Mouse (Mus musculus): ENCODE results near the gene Slc15a5. TPM values are rescaled to one million over a fixed set of nuclear protein-coding genes. Genes with fewer than 3 reads are reported as not detected.
A peak's percentile ranks its signal among the peaks of the same experiment; 100 is the strongest.

Slc15a5 gene
- total and polyA plus RNA-seq, 3 experiments: not detected

GRCm38 (mm10) chr6:138053686-138054085, 26.0 kb downstream of the Slc15a5 start:
- TF ChIP-seq POLR2A (IDR thresholded peaks at IDR 0.05; ENCODE audit: insufficient read depth, low read depth, low read length): no peak
- TF ChIP-seq CTCF (IDR thresholded peaks at IDR 0.05): no peak
- no peak for TF ChIP-seq EP300 (IDR thresholded peaks at IDR 0.05; ENCODE audit: insufficient read depth, low read depth, low read length)
- H3K27ac ChIP-seq: no peak overlapping the region
- no peaks in the 10 kb centered on the region for H3K36me3 ChIP-seq (ENCODE audit: control insufficient read depth, insufficient read depth, low read length)
- no peaks in the 10 kb centered on the region for H3K4me1 ChIP-seq (ENCODE audit: control insufficient read depth, insufficient read depth, low read length)
- DNase-seq: no peak
- H3K79me2 ChIP-seq (replicated peaks; ENCODE audit: control insufficient read depth, insufficient read depth, low read length): no peaks in the 10 kb centered on the region
- WGBS: 79% methylated on average over 9 of the region's 9 CpGs
- no peaks in the 10 kb centered on the region; the same call in 1 of the 2 replicates for H3K27me3 ChIP-seq (ENCODE audit: control insufficient read depth, insufficient read depth, low read length)
- H3K9ac ChIP-seq (ENCODE audit: low read depth, low read length): no peak overlapping the region
- intact Hi-C loops (cut with DNase I): no loop called here
- H3K4me3 ChIP-seq: no peak overlapping the region

GRCm38 (mm10) chr6:138045364-138045763, 34.4 kb downstream of the Slc15a5 start:
- no peaks in the 10 kb centered on the region for H3K4me1 ChIP-seq (ENCODE audit: control insufficient read depth, insufficient read depth, low read length)
- H3K9ac ChIP-seq (ENCODE audit: low read depth, low read length): no peak overlapping the region
- intact Hi-C loops (cut with DNase I): no loop called here
- no peaks in the 10 kb centered on the region for H3K27me3 ChIP-seq (ENCODE audit: control insufficient read depth, insufficient read depth, low read length)
- WGBS: 80% methylated on average over 2 of the region's 2 CpGs
- no peaks in the 10 kb centered on the region for H3K79me2 ChIP-seq (replicated peaks; ENCODE audit: control insufficient read depth, insufficient read depth, low read length)
- H3K36me3 ChIP-seq (ENCODE audit: control insufficient read depth, insufficient read depth, low read length): no peaks in the 10 kb centered on the region
- no peak for TF ChIP-seq POLR2A (IDR thresholded peaks at IDR 0.05; ENCODE audit: insufficient read depth, low read depth, low read length)
- TF ChIP-seq EP300 (IDR thresholded peaks at IDR 0.05; ENCODE audit: insufficient read depth, low read depth, low read length): no peak
- no peak for TF ChIP-seq CTCF (IDR thresholded peaks at IDR 0.05)
- no peak overlapping the region for H3K4me3 ChIP-seq
- no peak overlapping the region for H3K27ac ChIP-seq
- DNase-seq: no peak

- Histone ChIP-seq H3K27ac (no peak overlapping the region), H3K4me1 (ENCODE audit: control insufficient read depth, insufficient read depth, low read length) (no peaks in the 10 kb centered on the region), H3K36me3 (ENCODE audit: control insufficient read depth, insufficient read depth, low read length) (no peaks in the 10 kb centered on the region), H3K27me3 (ENCODE audit: control insufficient read depth, insufficient read depth, low read length) (no peaks in the 10 kb centered on the region), H3K9ac (ENCODE audit: low read depth, low read length) (no peak overlapping the region), H3K79me2 (replicated peaks; ENCODE audit: control insufficient read depth, insufficient read depth, low read length) (no peaks in the 10 kb centered on the region), H3K4me3 (no peak overlapping the region)
- TF ChIP-seq POLR2A (IDR thresholded peaks at IDR 0.05; ENCODE audit: insufficient read depth, low read depth, low read length): no peak
- TF ChIP-seq EP300 (IDR thresholded peaks at IDR 0.05; ENCODE audit: insufficient read depth, low read depth, low read length): no peak
- TF ChIP-seq CTCF (IDR thresholded peaks at IDR 0.05): no peak
- 89% methylated on average over 5 of the region's 5 CpGs for WGBS
- no peak for DNase-seq
- intact Hi-C loops (cut with DNase I): no loop called here
Measured at GRCm38 (mm10) chr6:138042891-138043290, 36.8 kb downstream of the Slc15a5 start.

GRCm38 (mm10) chr6:138041865-138042264, 37.9 kb downstream of the Slc15a5 start:
- no peak overlapping the region for H3K4me3 ChIP-seq
- no peak for DNase-seq
- TF ChIP-seq CTCF (IDR thresholded peaks at IDR 0.05): no peak
- TF ChIP-seq POLR2A (IDR thresholded peaks at IDR 0.05; ENCODE audit: insufficient read depth, low read depth, low read length): no peak
- no peak for TF ChIP-seq EP300 (IDR thresholded peaks at IDR 0.05; ENCODE audit: insufficient read depth, low read depth, low read length)
- intact Hi-C loops (cut with DNase I): no loop called here
- H3K79me2 ChIP-seq (replicated peaks; ENCODE audit: control insufficient read depth, insufficient read depth, low read length): no peaks in the 10 kb centered on the region
- 66% methylated on average over 4 of the region's 4 CpGs for WGBS
- H3K4me1 ChIP-seq (ENCODE audit: control insufficient read depth, insufficient read depth, low read length): no peaks in the 10 kb centered on the region
- no peak overlapping the region for H3K27ac ChIP-seq
- no peaks in the 10 kb centered on the region for H3K27me3 ChIP-seq (ENCODE audit: control insufficient read depth, insufficient read depth, low read length)
- H3K9ac ChIP-seq (ENCODE audit: low read depth, low read length): no peak overlapping the region
- no peaks in the 10 kb centered on the region for H3K36me3 ChIP-seq (ENCODE audit: control insufficient read depth, insufficient read depth, low read length)

GRCm38 (mm10) chr6:138037587-138037986, 42.1 kb downstream of the Slc15a5 start:
- WGBS: 80% methylated on average over 5 of the region's 5 CpGs

GRCm38 (mm10) chr6:138036891-138037290, 42.8 kb downstream of the Slc15a5 start:
- intact Hi-C loops (cut with DNase I): no loop called here
- Histone ChIP-seq H3K27me3 (ENCODE audit: control insufficient read depth, insufficient read depth, low read length) (no peaks in the 10 kb centered on the region), H3K27ac (no peak overlapping the region), H3K4me1 (ENCODE audit: control insufficient read depth, insufficient read depth, low read length) (no peaks in the 10 kb centered on the region), H3K9ac (ENCODE audit: low read depth, low read length) (no peak overlapping the region), H3K79me2 (replicated peaks; ENCODE audit: control insufficient read depth, insufficient read depth, low read length) (no peaks in the 10 kb centered on the region), H3K36me3 (ENCODE audit: control insufficient read depth, insufficient read depth, low read length) (no peaks in the 10 kb centered on the region), H3K4me3 (no peak overlapping the region)
- TF ChIP-seq POLR2A (IDR thresholded peaks at IDR 0.05; ENCODE audit: insufficient read depth, low read depth, low read length) (no peak), EP300 (IDR thresholded peaks at IDR 0.05; ENCODE audit: insufficient read depth, low read depth, low read length) (no peak), CTCF (IDR thresholded peaks at IDR 0.05) (no peak)
- WGBS: 73% methylated on average over 12 of the region's 12 CpGs
- no peak for DNase-seq

More at GRCm38 (mm10) chr6:138037587-138037986, 42.1 kb downstream of the Slc15a5 start:
- no peak overlapping the region for H3K9ac ChIP-seq (ENCODE audit: low read depth, low read length)
- H3K79me2 ChIP-seq (replicated peaks; ENCODE audit: control insufficient read depth, insufficient read depth, low read length): no peaks in the 10 kb centered on the region
- H3K4me3 ChIP-seq: no peak overlapping the region
- TF ChIP-seq CTCF (IDR thresholded peaks at IDR 0.05) (peak; percentile 59), EP300 (IDR thresholded peaks at IDR 0.05; ENCODE audit: insufficient read depth, low read depth, low read length) (no peak)
- H3K27me3 ChIP-seq (ENCODE audit: control insufficient read depth, insufficient read depth, low read length): no peaks in the 10 kb centered on the region
- H3K36me3 ChIP-seq (ENCODE audit: control insufficient read depth, insufficient read depth, low read length): no peaks in the 10 kb centered on the region
- no peak for DNase-seq
- no peaks in the 10 kb centered on the region for H3K4me1 ChIP-seq (ENCODE audit: control insufficient read depth, insufficient read depth, low read length)
- intact Hi-C loops (cut with DNase I): no loop called here
- no peak overlapping the region for H3K27ac ChIP-seq
